Mouse (Mus musculus) kidney, postnatal 4 days (tissue): Measurements from ENCODE around the gene Doc2g.
A peak's percentile ranks its signal among the peaks of the same experiment; 100 is the strongest.
"Not testable (repeated sequence)": the region's sequence is repeated elsewhere in the genome, so short reads cannot be mapped to it uniquely, and the experiment has no call there.

Experiments
- DNase-seq, 2 experiments: peaks; one replicate each; pipeline ENCODE4 v3.0.0; 2021; ENCODE audit warnings: mixed read lengths in 2 of 2

The Doc2g gene

DNA sequence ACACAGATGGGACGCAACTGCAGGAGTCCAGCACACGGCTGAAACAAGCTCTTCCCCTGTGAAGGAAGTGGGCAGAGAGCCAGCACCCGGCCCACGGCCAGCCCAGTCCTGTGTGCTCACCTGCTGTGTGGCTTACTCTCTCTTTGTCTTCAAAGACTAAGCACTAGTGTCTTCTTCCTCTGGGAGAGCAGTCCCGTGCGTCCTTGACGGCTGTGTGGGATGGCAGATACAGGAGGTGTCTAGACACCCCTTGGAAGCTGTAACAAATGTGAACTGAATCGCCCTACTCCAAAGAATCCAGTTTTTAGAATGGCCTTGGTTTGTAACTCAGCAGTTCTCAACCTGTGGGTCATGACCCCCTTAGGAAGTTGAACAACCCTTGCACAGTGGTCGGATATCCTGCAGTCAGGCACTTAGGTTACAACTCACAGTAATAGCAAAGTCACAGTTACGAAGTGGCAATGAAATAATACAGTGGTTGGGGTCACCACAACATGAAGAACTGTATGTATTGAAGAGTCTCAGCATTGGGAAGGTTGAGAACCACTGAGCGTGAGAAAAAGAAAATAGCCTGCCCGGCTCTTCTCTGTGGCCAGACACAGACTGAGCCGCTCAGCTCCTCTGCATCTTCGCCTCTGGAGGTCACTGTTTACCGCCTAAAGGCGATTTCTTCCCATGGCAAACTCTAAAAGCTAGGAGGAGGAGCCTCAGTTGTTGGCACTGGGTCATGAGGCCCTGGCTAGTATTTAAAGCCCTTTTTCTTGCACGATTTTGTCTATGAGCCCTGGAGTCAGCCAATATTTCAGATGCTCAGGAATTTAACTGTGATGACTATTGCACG is 15.8 kb downstream of the Doc2g start:
- DNase-seq: peak; percentile 83 to 89

DNA sequence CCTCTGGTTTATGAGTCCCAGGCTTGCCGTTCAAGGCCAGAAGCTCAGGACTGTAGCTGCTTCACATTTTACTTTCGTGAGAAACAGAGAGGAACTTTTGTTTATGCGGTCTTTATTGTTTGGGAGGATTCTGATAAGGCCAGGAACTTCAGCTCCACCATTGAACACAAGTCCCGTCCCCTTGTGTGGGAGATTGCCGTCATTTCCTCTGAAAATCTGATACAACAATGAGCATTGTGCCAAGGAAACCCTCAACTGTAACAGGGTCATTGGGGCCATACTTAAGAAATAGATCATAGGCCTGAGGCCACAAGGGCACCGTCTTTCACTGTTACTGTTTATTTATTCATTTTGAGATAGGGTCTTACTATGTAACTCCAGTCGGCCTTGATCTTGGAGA is 20.1 kb downstream of the Doc2g start:
- no peak for DNase-seq

DNA sequence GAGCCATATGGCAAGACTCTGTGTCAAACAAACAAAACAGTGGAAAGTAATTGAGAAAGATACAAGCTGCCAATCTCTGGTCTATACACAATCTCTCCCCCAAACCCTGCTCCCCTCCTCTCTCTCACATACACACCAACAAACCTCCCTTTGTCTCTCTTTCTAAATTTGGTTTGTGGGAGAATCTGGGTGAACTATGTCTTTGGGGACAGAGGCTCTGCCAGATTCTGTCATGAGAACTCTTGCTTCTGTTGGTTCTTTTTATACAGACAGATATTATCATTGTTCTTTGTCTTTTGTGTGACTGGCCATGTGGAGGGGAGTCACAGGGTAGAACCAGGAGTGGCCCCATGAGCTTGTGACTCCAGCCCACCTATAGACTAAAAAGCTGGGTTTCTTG is 24.5 kb downstream of the Doc2g start:
- no peak for DNase-seq

DNA sequence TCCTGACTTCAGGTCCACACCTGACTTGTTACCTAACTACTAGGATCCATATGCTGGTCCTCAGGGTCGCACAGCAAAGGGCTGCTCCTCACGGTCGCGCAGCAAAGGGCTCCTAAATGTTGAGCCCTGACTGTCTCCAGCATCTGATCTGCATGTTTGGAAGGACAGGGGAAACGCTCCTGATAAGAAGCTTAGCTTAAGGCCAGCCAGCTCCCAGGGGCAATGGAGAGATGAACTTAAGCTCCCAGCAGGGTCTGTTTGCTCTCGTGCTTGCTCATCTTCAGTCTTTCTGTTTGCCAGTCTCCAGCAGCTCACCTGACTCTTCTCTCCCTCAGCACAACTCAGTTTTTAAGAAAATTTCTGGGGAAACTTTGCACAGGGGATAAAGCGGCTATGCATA is 29.6 kb downstream of the Doc2g start:
- no peak for DNase-seq

DNA sequence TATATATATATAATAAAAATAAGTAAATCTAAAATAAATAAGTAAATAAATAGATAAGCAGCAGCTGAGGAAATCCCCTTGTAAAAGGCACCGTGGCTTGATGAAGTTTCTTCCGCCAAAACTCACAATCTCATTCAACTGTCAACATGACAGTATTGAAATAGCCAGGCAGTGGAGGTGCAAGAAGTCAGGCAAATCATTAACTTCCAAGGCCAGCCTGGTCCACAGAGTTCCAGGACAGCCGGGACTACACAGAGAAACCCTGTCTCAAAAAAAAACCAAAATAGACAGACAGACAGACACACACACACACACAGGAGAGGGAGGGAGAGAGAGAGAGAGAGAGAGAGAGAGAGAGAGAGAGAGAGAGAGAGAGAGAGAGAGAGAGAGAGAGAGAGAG is 30.2 kb downstream of the Doc2g start:
- DNase-seq: no peak

DNA sequence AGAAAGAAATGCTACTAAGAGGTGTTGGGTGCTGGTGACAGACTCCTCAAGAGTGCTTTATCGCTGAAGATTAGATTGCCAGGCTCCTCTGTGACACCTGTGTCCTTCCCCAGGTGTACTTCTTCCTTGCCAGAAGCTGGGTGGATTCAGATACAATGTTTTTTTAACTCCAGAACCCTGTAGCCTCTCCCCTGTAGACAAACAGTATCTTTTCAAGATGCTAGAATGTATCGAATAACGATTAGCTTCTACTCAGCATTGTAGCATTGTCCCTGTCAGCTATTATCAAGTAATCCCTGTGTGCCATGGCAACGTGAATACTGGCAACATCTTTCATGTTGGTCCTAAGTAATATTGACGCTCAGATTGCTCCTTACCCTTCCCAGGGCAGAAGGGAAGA is 30.6 kb downstream of the Doc2g start:
- no peak for DNase-seq

DNA sequence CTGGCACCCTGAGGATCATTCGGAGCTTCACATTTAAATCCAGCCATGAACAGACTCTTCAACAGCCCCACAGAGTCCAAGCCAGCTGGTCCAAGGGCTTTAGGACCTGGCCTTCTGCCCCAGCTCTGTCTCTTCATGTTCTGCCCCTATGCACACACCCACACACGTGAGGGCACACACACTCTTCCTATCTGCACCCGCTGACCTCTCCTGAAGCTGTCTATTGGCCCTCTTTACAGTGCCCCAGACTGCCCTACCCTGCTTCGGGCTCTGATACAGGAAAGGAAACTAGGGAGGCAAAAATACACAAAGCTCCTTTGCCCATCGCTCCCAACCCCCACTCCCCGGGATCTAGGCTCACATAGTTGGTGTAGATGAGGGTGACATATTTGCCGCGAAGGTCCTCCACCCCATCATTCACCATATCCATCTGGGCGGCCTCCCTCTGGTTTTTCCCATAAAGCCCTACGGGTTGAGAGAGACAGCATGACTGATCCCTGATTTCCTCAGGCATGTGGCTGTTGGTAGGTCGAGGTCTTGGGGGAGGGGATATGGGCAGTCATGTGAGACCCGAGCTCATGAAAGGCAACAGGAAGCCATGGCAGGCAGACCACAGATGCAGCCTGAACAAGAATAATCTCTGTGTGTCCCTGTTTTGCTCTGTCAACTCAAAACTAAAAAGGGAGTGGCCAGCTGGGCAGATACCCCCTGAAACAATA is 33.4 kb downstream of the Doc2g start:
- DNase-seq: no peak

DNA sequence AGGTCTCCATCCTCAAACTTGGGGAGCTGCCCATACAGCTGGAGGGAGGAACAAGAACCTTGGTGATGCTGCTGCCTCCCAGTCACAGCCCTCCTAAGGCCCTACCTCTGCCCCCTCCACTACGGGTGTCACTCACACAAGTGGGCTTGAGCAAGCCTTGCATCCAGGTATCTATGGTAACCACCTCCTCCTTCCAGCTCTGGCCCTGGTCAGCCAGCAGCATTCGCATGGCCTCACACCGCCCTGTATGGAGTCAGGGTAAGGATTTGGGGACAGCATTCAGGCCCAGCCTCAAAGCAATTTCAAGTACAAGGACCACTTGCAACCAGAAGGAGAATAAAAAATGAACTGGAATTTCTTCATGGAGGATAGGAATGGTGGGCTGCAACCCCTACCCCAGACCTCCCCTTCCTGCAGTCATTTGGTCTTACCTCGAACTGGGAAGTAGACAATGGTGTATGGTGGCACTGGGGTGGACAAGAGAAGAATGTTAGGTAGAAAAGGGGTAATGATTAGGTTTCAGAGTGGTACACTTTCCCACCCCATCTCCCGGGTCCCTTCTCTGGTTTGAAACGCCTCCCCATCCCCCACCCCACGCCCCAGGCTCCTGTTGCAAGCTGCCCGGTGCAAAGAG is 34.2 kb downstream of the Doc2g start:
- not testable (repeated sequence) for DNase-seq

DNA sequence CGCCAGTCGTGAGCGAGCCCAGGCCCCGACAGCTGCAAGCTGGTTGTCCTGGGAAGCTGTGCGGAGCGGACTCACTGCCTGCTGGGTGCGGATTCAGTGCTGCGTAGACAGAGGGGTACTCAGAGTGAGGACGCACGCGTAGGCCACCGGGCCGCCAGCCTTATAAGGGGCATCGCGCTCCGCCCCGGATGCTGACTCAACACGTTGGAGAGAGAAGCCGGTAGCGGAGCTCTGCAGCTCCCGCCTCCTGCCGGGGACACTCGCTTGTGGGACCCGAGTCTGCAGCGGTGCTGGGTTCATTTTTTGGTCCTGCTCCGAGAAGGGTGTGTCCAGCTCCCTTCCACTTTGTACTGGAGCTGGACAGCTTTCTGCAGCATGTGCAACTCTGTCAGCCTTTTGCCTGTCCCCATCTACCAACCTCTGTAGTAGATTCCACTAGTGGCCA is 34.7 kb downstream of the Doc2g start, which contains the start of gene Gstp1:
TSS of gene Gstp1 (minus strand) at position 198 of the 445 bp plus-strand sequence.
- DNase-seq: peak; percentile 91 to 93

DNA sequence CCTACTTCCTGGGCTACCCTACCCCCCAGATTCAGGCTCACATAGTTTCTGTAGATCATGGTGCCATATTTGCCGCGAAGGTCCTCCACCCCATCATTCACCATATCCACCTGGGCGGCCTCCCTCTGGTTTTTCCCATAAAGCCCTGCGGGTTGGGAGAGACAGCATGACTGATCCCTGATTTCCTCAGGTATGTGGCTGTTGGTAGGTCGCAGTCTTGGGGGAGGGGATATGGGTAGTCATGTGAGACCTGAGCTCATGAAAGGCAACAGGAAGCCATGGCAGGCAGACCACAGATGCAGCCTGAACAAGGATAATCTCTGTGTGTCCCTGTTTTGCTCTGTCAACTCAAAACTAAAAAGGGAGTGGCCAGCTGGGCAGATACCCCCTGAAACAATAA is 37.8 kb downstream of the Doc2g start:
- not testable (repeated sequence) for DNase-seq

DNA sequence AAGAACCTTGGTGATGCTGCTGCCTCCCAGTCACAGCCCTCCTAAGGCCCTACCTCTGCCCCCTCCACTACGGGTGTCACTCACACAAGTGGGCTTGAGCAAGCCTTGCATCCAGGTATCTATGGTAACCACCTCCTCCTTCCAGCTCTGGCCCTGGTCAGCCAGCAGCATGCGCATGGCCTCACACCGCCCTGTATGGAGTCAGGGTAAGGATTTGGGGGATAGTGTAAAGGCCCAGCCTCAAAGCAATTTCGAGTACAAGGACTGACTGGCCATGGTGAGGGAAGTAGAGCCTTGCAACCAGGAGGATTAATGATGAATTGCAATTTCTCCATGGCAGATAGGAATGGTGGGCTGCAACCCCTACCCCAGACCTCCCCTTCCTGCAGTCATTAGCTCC is 38.4 kb downstream of the Doc2g start:
- DNase-seq: not testable (repeated sequence)

DNA sequence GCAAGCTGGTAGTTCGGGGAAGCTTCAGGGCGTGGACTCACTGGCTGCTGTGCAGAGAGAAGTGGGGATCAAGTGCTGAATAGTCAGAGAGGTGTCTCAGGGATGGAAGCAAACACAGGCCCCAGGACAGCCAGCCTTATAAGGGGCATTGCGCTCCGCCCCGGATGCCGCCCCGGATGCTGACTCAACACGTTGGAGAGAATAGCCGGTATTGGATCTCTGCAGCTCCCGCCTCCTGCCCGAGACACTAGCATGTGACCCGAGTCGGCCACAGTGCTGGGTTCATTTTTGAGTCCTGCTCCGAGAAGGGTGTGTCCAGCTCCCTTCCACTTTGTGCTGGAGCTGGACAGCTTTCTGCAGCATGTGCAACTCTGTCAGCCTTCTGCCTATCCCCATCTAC is 39.0 kb downstream of the Doc2g start:
- peak; percentile 31 to 59 for DNase-seq

DNA sequence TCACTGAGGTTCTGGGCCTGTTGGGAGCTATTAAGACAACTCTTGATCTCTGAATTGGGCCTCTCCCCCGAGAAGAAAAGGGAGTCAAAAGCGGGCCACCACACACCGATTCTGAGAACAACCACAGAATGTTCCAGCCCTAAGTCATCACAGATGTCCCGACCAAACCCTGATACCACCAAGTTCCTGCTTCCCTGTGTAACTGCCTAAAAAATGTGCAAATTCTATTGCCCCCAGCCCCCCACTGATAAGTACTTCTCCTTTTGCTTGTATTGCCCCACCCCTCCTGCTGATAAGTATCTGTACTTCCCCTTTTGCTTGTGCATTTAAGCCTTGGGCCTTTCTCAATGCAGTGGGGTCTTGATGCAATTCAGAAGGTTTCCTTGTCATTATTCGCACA is 41.0 kb downstream of the Doc2g start:
- DNase-seq: not testable (repeated sequence)

DNA sequence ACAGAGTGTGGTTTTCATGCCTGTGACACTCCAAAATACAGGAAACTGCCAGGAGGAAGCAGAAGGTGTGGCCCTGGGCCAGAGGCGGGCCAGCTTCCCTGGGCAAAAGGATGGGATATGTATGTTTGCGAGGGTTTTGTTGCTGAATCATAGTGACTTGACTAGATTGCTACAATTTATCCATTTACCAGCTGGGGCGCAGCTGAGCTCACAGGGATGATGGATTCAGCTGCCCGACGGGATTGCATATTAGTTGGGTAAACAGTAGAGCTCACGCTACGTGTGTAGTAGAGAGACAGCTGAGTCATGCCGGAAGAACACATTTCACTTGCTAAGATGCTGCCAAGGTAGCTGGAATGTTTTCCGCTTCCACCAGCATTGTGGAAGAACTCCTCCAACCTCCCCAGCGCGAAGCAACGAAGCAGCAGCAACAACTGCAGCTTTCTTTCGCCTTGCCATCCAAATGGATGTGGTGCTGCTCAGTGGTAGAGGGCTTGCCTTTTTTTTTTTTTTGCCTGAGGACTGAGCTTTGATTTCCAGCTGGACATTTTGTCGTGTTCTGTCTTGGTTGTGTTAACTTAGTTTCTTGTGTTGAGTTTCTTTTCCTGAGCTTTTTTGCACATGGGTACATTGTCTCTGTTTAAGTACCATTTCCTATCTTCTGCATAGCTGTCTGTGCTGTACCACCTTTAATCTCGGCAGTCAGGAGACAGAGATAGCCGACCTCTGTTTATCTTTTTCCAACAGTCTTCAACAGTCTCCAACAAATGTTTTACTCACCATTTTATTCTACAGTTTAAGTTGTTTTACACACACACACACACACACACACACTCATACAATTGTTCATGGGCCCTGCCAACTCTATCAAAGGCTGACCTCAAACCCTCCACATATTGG is 43.1 kb downstream of the Doc2g start, which contains the start of gene Gstp2:
TSS of gene Gstp2 (minus strand) at position 58 of the 900 bp plus-strand sequence.
- peak; percentile 79 to 86 for DNase-seq

DNA sequence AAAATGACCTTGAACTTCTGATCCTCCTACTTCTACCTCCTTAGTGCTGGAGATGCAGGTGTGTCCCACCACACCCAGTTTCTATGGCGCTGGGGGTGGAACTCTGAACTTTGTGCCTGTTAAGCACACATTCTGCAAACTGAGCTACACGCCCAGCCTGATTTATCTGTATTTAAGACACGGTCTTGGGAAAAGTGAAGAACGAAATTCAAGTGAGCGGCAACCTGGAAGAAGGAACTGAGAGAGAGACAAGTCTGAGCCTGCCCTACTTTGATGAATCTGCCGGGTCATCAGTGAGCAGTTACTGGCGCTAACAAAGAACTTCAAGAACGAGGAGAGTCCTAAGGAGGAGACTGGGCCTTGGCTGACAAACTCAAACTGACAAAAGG is 43.7 kb downstream of the Doc2g start:
- no peak for DNase-seq

DNA sequence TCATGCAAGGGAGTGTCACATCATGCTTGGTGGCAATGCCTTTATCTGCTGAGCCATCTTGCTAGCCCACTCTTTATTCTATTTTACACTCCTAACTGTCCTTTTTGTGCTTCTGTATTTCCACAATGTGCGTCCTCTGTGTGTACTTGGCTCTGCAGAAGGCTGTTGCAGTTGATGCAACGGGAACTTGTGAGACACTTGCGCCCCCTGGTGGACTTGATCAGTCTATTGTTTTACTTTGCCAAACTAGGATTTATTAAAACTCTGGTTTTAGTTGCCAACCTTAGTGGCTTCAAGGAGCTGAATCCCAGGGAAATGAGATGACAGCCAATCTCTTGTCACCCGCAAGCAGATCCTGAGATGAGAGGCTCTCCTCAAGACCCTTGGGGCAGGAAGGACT is 44.7 kb downstream of the Doc2g start:
- DNase-seq: peak; percentile 92

DNA sequence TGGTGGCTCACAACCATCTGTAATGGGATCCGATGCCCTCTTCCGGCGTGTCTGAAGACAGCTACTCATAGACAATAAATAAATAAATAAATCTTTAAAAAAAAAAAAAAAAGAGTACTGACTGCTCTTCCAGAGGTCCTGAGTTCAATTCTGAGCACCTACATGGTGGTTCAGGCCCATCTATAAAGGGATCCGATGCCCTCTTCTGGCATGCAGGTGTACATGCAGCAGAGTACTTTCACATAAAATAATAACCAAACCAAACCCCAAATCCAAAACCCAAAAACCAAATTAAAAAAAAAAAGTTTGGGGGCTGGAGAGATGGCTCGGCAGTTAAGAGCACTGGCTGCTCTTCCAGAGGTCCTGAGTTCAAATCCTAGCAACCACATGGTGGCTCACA is 46.0 kb downstream of the Doc2g start:
- not testable (repeated sequence) for DNase-seq

DNA sequence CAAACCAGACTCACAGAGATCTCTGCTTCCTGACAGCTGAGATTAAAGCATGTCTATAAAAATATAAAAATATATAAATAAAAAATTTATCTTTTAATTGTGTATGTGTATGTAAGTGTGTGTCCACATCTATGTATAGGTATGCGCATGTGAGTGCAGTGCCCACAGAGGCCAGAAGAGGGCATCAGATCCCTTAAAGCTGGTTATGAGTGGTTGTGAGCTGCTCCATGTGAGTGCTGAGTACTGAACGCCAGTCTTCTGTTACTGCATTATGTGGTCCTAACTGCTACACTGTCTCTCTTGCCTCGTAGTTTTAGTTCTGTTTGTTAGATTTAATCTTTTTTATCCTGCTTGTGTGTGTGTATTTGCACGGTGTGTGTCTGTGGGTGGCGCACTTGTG is 47.9 kb downstream of the Doc2g start:
- DNase-seq: no peak

DNA sequence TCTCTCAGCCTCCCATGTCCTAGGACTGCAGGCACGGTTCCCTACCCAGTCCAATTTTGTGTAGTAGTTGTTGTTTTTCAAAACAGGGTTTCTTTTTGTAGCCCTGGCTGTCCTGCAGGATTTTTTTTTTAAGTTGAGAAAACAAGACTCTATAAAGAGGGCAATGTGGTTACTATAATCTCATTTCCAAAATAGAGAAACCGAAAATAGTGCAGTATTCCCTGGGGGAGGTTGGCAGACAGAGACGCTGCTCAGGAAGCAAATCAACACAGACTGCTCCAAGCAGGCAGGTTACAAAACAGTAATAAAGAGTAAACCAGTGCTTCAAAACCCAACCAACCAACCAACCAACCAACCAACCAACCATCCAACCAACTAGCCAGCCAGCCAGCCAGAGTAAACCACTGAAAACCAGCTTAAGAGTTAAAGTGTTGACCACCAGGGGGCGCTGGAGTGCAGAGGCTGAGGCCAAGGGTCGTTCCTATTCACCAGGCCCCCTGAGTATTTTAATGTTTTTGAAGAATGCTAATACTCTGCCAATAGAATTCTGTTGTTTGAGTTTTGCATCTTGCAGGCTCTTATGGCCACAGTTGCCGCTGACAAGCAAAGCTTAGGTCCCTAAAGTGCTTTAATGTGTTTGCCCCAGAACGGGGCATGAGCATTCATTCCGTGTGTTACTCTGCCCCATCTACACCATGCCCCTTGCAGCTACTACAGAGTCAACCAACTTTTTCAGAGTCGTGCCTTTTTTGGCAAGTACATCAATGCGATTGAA is 48.8 kb downstream of the Doc2g start:
- DNase-seq: peak; percentile 88

DNA sequence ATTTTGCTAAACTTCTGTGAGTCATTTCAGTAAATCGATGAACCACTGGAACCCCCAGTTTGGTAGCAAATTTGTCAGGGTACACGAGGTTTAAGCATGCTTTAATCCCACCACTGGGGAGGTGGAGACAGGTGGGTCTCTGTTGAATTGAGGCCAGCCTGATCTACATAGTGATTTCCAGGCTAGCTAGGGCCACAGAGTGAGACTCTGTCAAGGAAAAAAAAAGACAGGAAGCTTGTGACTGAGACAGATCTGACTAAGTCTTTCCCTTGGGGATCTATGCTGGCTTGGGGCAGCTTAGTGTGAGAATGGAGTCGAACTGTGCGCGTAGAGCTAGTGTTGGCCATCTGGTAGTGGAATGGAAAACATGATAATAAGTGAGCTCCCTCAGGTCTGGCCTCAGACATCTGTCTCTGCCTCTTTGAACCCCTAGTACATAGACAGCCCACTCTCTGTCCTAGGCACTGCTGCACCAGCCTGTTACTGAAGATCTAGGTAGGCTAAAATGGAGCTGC is 49.5 kb downstream of the Doc2g start:
- no peak for DNase-seq

DNA sequence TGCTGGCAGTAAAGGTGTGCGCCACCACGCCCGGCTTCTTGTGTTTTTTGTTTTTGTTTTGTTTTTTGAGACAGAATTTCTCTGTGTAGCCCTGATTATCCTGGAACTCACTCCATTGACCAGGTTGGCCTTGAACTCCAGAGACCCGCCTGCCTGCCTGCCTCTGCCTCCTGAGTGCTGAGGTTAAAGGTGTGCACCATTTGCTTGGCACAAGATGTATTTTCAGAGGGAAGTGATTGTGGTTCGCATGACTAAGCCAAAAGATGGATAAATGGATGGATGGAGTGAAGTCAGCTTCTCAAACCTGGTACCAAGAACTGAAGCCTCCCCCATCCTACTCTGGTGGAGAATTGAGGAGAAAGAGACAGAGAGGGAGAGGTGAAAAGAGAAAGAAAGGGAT is 51.5 kb downstream of the Doc2g start:
- no peak for DNase-seq
